Mouse (Mus musculus) retina, postnatal 7 days (tissue): ENCODE data around the gene Ajm1.

Source experiments
- DNase-seq: peaks from one replicate; pipeline ENCODE4 v3.0.0-alpha.2; 2012; ENCODE audit warnings: low read depth, low spot score

Gene Ajm1

GRCm38 (mm10) chr2:25533707-25534106, 47.9 kb downstream of the Ajm1 start:
- no peak for DNase-seq

- no peak for DNase-seq
These were observed 54.9 kb downstream of the Ajm1 start for GRCm38 (mm10) chr2:25526510-25527302.
